ENCODE assay signal across 13 mouse cellular contexts in genomic region chr1:12577027-12577703, GRCm38 (mm10).
DNase-seq lines count a peak whose midpoint lies in the region; ATAC-seq and TF ChIP-seq lines count a peak whose summit lies in the region.
"Had no signal": no experiment of that assay in that cellular context is flagged by ENCODE, and none has a peak within 500 bp of the region (broad histone marks: within the 10 kb centered on the region; RNA-seq: fewer than 3 reads in every experiment).

No protein-coding gene starts in this region.

- no peak overlapping the region for H3K9ac ChIP-seq in kidney, postnatal 0 days (ENCODE audit: low read depth, low read length)
- H3K9ac ChIP-seq in embryonic facial prominence, embryonic 13.5 days = no peak overlapping the region
- H3K9ac ChIP-seq in hindbrain, embryonic 16.5 days (ENCODE audit: low read depth, low read length) = peak overlapping the region; percentile 31
- peak overlapping the region; percentile 19; the same call in 1 of the 2 replicates for H3K9ac ChIP-seq in neural tube, embryonic 11.5 days (ENCODE audit: low read length)

- no peaks in the 10 kb centered on the region for H3K9me3 ChIP-seq in kidney, postnatal 0 days (replicated peaks; ENCODE audit: low read length)
- no peaks in the 10 kb centered on the region for H3K9me3 ChIP-seq in embryonic facial prominence, embryonic 13.5 days
- no peaks in the 10 kb centered on the region for H3K9me3 ChIP-seq in hindbrain, embryonic 16.5 days (ENCODE audit: control insufficient read depth, low read length)
- no peaks in the 10 kb centered on the region for H3K9me3 ChIP-seq in neural tube, embryonic 11.5 days (ENCODE audit: control insufficient read depth, low read length)

- H3K4me3 ChIP-seq in kidney, postnatal 0 days (replicated peaks; ENCODE audit: low read depth, low read length) = no peak overlapping the region
- H3K4me3 ChIP-seq in embryonic facial prominence, embryonic 13.5 days = no peak overlapping the region
- no peak overlapping the region for H3K4me3 ChIP-seq in hindbrain, embryonic 16.5 days (ENCODE audit: low read length)
- no peak overlapping the region for H3K4me3 ChIP-seq in neural tube, embryonic 11.5 days (ENCODE audit: low read depth, low read length)
- H3K4me3 ChIP-seq in cerebellum, adult 2 months (replicated peaks; ENCODE audit: insufficient read depth, low read depth, low read length) = no peak overlapping the region
- H3K4me3 ChIP-seq: erythroblast, embryonic 14.5 days had no signal

- no peak for TF ChIP-seq POLR2A in cerebellum, adult 2 months (IDR thresholded peaks at IDR 0.05; ENCODE audit: borderline replicate concordance, insufficient read depth, low read length)

- no peak for TF ChIP-seq CTCF in kidney, postnatal 0 days (IDR thresholded peaks at IDR 0.05; ENCODE audit: low read depth)
- no peak for TF ChIP-seq CTCF in cerebellum, adult 2 months (IDR thresholded peaks at IDR 0.05; ENCODE audit: borderline replicate concordance, insufficient read depth, low read depth, low read length)

- no peak overlapping the region for H3K27ac ChIP-seq in kidney, postnatal 0 days
- H3K27ac ChIP-seq in embryonic facial prominence, embryonic 13.5 days = no peak overlapping the region
- no peak overlapping the region; the same call in none of the 2 replicates for H3K27ac ChIP-seq in hindbrain, embryonic 16.5 days (ENCODE audit: low read depth, low read length)
- H3K27ac ChIP-seq in neural tube, embryonic 11.5 days (ENCODE audit: low read depth, low read length) = no peak overlapping the region
- H3K27ac ChIP-seq in cerebellum, adult 2 months (ENCODE audit: insufficient read depth, low read length) = no peak overlapping the region
- H3K27ac ChIP-seq: macrophage had no signal

- ATAC-seq in kidney, postnatal 0 days (replicated peaks; ENCODE audit: low FRiP score, low read depth) = no peak
- ATAC-seq in embryonic facial prominence, embryonic 13.5 days (ENCODE audit: insufficient number of reproducible peaks, insufficient read depth, low FRiP score, low TSS enrichment, low read depth) = no peak
- ATAC-seq in hindbrain, embryonic 16.5 days = peak; percentile 67
- ATAC-seq in neural tube, embryonic 11.5 days (ENCODE audit: insufficient read depth, low FRiP score, low TSS enrichment) = peak; percentile 66
- ATAC-seq in megakaryocyte-erythroid progenitor cell, adult 5-6 weeks (replicated peaks; ENCODE audit: low FRiP score, low TSS enrichment, poor library complexity, severe bottlenecking) = no peak
- ATAC-seq: CD4-positive, CD25-positive, alpha-beta regulatory T cell, adult 4 months had no signal

- peak overlapping the region; percentile 10; the same call in 1 of the 2 replicates for H3K4me2 ChIP-seq in kidney, postnatal 0 days (ENCODE audit: low read length)
- peak overlapping the region; percentile 12; the same call in 1 of the 2 replicates for H3K4me2 ChIP-seq in embryonic facial prominence, embryonic 13.5 days
- H3K4me2 ChIP-seq in hindbrain, embryonic 16.5 days (ENCODE audit: low read length) = peak overlapping the region; percentile 37
- peak overlapping the region; percentile 30 for H3K4me2 ChIP-seq in neural tube, embryonic 11.5 days (ENCODE audit: low read depth)

- DNase-seq in kidney, postnatal 0 days (ENCODE audit: low spot score) = peak; percentile 7
- DNase-seq in kidney, postnatal 10 days = no peak
- DNase-seq in neural tube, embryonic 11.5 days (ENCODE audit: low spot score) = peak; percentile 51
- DNase-seq in cerebellum, adult 2 months = no peak
- no peak for DNase-seq in right cerebral cortex, postnatal 25 days
- DNase-seq: adrenal gland, adult 8-10 months; thymus, postnatal 14 days had no signal

- no peaks in the 10 kb centered on the region for H3K27me3 ChIP-seq in kidney, postnatal 0 days (ENCODE audit: insufficient read depth, low read length)
- no peaks in the 10 kb centered on the region for H3K27me3 ChIP-seq in embryonic facial prominence, embryonic 13.5 days
- no peaks in the 10 kb centered on the region for H3K27me3 ChIP-seq in hindbrain, embryonic 16.5 days (replicated peaks; ENCODE audit: control insufficient read depth, insufficient read depth, low read length)
- H3K27me3 ChIP-seq in neural tube, embryonic 11.5 days (ENCODE audit: control insufficient read depth, insufficient read depth, low read length) = no peaks in the 10 kb centered on the region
- no peaks in the 10 kb centered on the region for H3K27me3 ChIP-seq in cerebellum, adult 2 months (ENCODE audit: control insufficient read depth, insufficient read depth, low read length)

- no peaks in the 10 kb centered on the region for H3K36me3 ChIP-seq in kidney, postnatal 0 days (ENCODE audit: insufficient read depth, low read length)
- H3K36me3 ChIP-seq in embryonic facial prominence, embryonic 13.5 days = no peaks in the 10 kb centered on the region
- H3K36me3 ChIP-seq in hindbrain, embryonic 16.5 days (ENCODE audit: control insufficient read depth, insufficient read depth, low read length) = no peaks in the 10 kb centered on the region
- no peaks in the 10 kb centered on the region for H3K36me3 ChIP-seq in neural tube, embryonic 11.5 days (ENCODE audit: control insufficient read depth, insufficient read depth, low read length)

- 8% methylated on average over 11 of the region's 13 CpGs for WGBS in kidney, postnatal 0 days
- 6% methylated on average over 13 of the region's 13 CpGs for WGBS in embryonic facial prominence, embryonic 13.5 days
- WGBS in hindbrain, embryonic 16.5 days = 4% methylated on average over 12 of the region's 13 CpGs
- 4% methylated on average over 12 of the region's 13 CpGs for WGBS in neural tube, embryonic 11.5 days
- 16% methylated on average over 13 of the region's 13 CpGs for WGBS in cerebellum, adult 2 months

- no peaks in the 10 kb centered on the region for H3K4me1 ChIP-seq in kidney, postnatal 0 days (replicated peaks; ENCODE audit: insufficient read depth, low read length)
- H3K4me1 ChIP-seq in embryonic facial prominence, embryonic 13.5 days = peaks cover 3% of the 10 kb centered on the region; the same call in 1 of the 2 replicates
- H3K4me1 ChIP-seq in hindbrain, embryonic 16.5 days (ENCODE audit: control insufficient read depth, insufficient read depth, low read depth, low read length) = peaks cover 8% of the 10 kb centered on the region; the same call in 1 of the 2 replicates
- peaks cover 2% of the 10 kb centered on the region; the same call in 1 of the 2 replicates for H3K4me1 ChIP-seq in neural tube, embryonic 11.5 days (ENCODE audit: control insufficient read depth, insufficient read depth, low read length)
- H3K4me1 ChIP-seq in cerebellum, adult 2 months (ENCODE audit: control insufficient read depth, insufficient read depth, low read length) = no peaks in the 10 kb centered on the region

Comparison
In these comparisons a context has a peak if more than half of its experiments do, and no peak if none do; other contexts are left out.
1. DNase-seq: peak in kidney, postnatal 0 days (single experiment) and neural tube, embryonic 11.5 days (single experiment); none in kidney, postnatal 10 days (single experiment), cerebellum, adult 2 months (0 of 2) and right cerebral cortex, postnatal 25 days (single experiment).
2. ATAC-seq: peak in hindbrain, embryonic 16.5 days (single experiment) and neural tube, embryonic 11.5 days (single experiment); none in kidney, postnatal 0 days (single experiment), embryonic facial prominence, embryonic 13.5 days (single experiment) and megakaryocyte-erythroid progenitor cell, adult 5-6 weeks (single experiment).
3. H3K9ac ChIP-seq: peak in hindbrain, embryonic 16.5 days (single experiment) and neural tube, embryonic 11.5 days (single experiment); none in kidney, postnatal 0 days (single experiment) and embryonic facial prominence, embryonic 13.5 days (single experiment).
4. Peak in every context shown above with its lines, with median percentiles within 50 percentile points of each other: H3K4me2 ChIP-seq.